Mouse (Mus musculus) ES-Bruce4 (cell line): Measurements from ENCODE around the gene Gpc5. TPM values are rescaled to one million over a fixed set of nuclear protein-coding genes. Genes with fewer than 3 reads are reported as not detected.

Source experiments
- H3K27ac ChIP-seq: 2 replicates; pipeline ENCODE4 v1.5.1; 2012; ENCODE audit warnings: low read length, inconsistent platforms; ENCODE audit not compliant: insufficient read depth
- H3K27me3 ChIP-seq: 2 replicates; pipeline ENCODE4 v1.6.1; 2012; ENCODE audit warnings: mild to moderate bottlenecking, low read length, inconsistent platforms; ENCODE audit not compliant: control insufficient read depth, poor library complexity, insufficient read depth, severe bottlenecking
- H3K36me3 ChIP-seq: 2 replicates; pipeline ENCODE4 v1.6.1; 2012; ENCODE audit warnings: inconsistent platforms, mild to moderate bottlenecking, low read length, moderate library complexity; ENCODE audit not compliant: control insufficient read depth, poor library complexity, insufficient read depth, severe bottlenecking
- H3K4me1 ChIP-seq: one replicate; pipeline ENCODE4 v1.8.1; 2011; ENCODE audit warnings: low read length; ENCODE audit not compliant: control insufficient read depth, insufficient read depth
- H3K4me3 ChIP-seq: 2 replicates; pipeline ENCODE4 v1.5.1; 2011; ENCODE audit warnings: low read depth, mild to moderate bottlenecking, low read length
- H3K9ac ChIP-seq: 2 replicates; pipeline ENCODE4 v1.6.1; 2012; ENCODE audit warnings: low read depth, mild to moderate bottlenecking, inconsistent platforms; ENCODE audit not compliant: poor library complexity, severe bottlenecking
- H3K9me3 ChIP-seq: replicated peaks from 2 replicates; pipeline ENCODE4 v1.6.1; 2012; ENCODE audit warnings: mild to moderate bottlenecking, low read length, inconsistent platforms; ENCODE audit not compliant: control insufficient read depth, poor library complexity, insufficient read depth, severe bottlenecking
- CTCF ChIP-seq: IDR thresholded peaks from one replicate; pipeline ENCODE4 v1.8.1; 2011; ENCODE audit warnings: low read depth, low read length
- EP300 ChIP-seq: IDR thresholded peaks from 2 replicates; pipeline ENCODE4 v1.6.1; 2011; ENCODE audit warnings: low read depth, low read length; ENCODE audit not compliant: insufficient read depth
- POLR2A ChIP-seq: IDR thresholded peaks from one replicate; pipeline ENCODE4 v1.8.1; 2011; ENCODE audit warnings: low read length; ENCODE audit not compliant: insufficient read depth
- polyA plus RNA-seq: library from polyadenylated mRNA; stranded (reverse); fragments of >200 nt; gene quantifications from 2 replicates; pipeline ENCODE4 v1.2.4, GENCODE M21; 2011; ENCODE audit warnings: low read depth; ENCODE audit not compliant: missing spikeins, insufficient read depth, insufficient read length

The Gpc5 gene
- polyA plus RNA-seq, 1 experiment = not detected

DNA sequence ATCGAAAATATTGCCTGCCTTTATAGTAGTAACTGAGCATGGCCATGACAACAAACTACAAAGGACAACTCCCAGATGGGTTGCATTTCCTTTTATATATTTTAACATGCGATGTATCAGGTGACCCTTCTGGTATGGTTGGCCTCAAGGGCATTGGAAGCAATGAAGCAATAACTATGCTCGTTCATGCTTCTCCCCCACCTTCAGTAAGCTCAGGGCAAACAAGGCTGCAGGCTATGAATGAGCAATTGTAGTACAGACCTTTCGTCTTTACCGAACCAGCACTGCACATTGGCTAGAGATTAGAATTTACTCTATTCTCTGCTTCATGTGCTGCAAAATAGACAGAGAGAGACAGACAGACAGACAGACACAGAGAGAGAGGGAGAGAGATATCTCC lies 322.5 kb downstream of the Gpc5 start:
- TF ChIP-seq POLR2A (no peak), EP300 (no peak), CTCF (no peak)
- Histone ChIP-seq H3K4me1 (no peaks in the 10 kb centered on the region), H3K4me3 (no peak overlapping the region), H3K9me3 (no peaks in the 10 kb centered on the region), H3K27me3 (no peaks in the 10 kb centered on the region), H3K27ac (no peak overlapping the region), H3K9ac (no peak overlapping the region), H3K36me3 (no peaks in the 10 kb centered on the region)

DNA sequence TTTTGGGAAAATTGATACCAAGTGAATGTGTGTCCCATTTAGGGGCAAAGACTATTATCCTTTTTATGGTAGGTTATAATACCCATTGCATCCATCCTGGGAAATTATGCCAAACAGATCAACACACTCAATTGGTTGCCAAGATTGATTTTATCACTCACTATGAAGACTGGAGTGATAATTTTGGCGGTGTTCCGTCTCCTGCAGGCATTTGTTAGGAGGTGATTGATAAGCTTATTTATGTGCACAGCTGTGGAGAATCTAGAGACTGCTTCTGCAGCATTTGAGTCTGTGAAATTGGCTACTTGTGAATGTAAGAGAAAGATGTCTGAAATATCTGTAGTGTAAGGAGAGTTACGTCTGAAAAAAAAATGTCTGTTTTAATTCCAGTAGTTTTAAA lies 340.0 kb downstream of the Gpc5 start:
- no peaks in the 10 kb centered on the region for H3K36me3 ChIP-seq
- H3K9ac ChIP-seq = no peak overlapping the region
- H3K4me1 ChIP-seq = no peaks in the 10 kb centered on the region
- no peak overlapping the region for H3K27ac ChIP-seq
- no peak for TF ChIP-seq EP300
- no peak for TF ChIP-seq CTCF
- TF ChIP-seq POLR2A = no peak
- H3K4me3 ChIP-seq = no peak overlapping the region
- H3K9me3 ChIP-seq = no peaks in the 10 kb centered on the region
- H3K27me3 ChIP-seq = no peaks in the 10 kb centered on the region

DNA sequence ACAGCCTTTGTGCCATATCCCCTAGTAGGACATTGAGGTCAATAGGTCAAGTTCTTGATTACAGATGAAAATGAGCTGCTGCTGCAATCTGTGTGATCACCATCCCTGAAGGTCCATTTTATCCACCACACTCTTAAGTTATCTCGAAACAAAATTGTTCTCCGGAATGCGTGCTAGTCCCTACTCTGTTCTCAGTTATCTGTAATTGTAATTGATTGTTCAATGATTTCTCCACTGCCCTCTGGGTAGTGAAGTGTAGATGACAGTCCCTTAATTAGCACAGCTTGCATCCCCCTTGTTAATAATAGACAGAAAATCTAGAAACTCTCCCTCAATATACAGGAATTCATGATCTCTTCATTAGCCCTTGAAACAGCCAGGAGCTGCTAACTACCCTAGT lies 340.4 kb downstream of the Gpc5 start:
- Histone ChIP-seq H3K27me3 (no peaks in the 10 kb centered on the region), H3K9me3 (no peaks in the 10 kb centered on the region), H3K9ac (no peak overlapping the region), H3K4me1 (no peaks in the 10 kb centered on the region), H3K36me3 (no peaks in the 10 kb centered on the region), H3K4me3 (no peak overlapping the region), H3K27ac (no peak overlapping the region)
- TF ChIP-seq POLR2A (no peak), EP300 (no peak), CTCF (no peak)

DNA sequence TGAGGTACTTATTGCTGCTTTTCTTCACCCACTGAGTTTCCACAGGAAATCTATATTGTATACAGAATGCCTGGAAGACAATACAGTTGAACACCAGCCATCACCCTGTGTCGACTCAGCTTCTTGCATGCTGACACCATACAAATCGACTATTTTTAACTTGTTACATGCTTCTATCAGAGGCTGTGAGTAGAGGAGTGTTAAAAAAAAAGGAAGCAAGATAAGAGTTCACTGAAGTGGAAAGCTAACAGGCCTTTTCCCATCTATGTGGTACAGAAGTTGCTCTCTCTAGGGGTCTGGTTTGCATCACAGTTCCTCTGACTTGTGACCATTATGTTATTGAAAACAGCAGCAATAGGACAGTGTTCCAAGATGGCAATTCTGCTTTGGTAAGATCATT lies 344.6 kb downstream of the Gpc5 start:
- Histone ChIP-seq H3K4me3 (no peak overlapping the region), H3K27me3 (no peaks in the 10 kb centered on the region), H3K9me3 (no peaks in the 10 kb centered on the region), H3K9ac (no peak overlapping the region), H3K4me1 (no peaks in the 10 kb centered on the region), H3K27ac (no peak overlapping the region), H3K36me3 (no peaks in the 10 kb centered on the region)
- no peak for TF ChIP-seq POLR2A
- TF ChIP-seq CTCF = no peak
- TF ChIP-seq EP300 = no peak

DNA sequence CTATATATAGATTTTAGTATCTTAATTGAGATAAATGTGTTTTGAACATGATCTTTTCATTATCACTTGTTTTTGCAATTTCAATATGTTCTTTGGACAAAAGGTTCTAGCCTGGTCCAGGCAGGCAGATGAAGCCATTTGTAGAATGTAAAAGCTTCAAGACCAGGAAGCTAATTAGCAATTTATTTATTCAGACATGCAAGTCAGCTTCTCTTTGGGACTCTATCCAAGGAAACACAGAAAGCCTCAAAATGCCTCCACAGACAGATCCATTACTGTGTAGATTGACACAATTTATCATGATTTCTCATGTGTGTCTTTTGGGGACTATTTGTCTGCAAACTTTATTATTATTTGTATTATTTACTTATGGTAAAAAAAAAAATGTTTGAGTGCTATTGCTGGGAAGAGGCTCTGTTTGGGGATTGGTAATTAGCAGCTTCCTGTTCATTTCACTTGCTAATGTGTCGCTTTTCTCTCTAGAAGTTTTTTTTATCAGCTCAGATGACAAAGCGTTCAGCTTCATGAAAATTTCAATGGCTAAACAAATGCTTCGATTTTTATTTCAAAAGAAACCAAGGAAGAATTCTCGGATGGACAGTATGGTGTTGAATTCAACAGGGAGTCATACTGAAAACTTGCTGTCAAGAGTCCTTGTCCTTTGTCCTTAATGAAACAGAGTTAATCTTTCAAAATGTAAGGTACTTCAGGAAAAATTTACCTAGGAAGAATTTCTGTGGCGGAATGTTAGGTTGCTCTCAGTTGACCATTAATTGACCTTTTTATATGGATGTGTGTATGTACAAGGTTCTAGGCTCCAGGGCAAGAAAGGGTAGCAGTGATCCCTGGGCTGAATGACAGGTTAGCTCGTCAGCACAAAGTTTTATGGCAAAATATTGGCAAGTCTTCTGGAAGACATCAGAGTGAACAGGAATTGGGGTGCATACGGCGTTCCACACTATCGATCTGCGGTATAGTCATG lies 353.1 kb downstream of the Gpc5 start:
- Histone ChIP-seq H3K4me3 (no peak overlapping the region), H3K27ac (no peak overlapping the region), H3K4me1 (no peaks in the 10 kb centered on the region), H3K36me3 (no peaks in the 10 kb centered on the region), H3K9me3 (no peaks in the 10 kb centered on the region), H3K27me3 (no peaks in the 10 kb centered on the region), H3K9ac (no peak overlapping the region)
- TF ChIP-seq POLR2A (no peak), EP300 (no peak), CTCF (no peak)

DNA sequence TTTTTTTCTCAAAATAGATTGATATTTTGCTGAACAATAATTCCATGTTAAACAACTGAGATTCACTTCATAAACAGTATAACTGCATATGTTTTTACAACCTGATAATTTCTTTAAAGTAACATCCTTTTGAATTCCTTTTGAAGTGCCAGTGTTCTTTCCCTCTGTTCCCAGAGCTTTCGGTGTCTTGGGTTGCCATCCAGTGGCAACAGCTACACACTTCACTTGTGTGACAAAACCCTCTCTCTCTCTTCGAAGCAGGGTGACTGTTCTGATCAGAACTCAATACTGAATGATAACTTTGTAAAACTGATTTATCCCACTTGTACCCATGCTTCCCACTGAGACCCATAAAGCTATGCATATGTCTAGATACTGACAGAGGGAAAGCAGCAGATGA lies 358.9 kb downstream of the Gpc5 start:
- no peaks in the 10 kb centered on the region for H3K4me1 ChIP-seq
- H3K4me3 ChIP-seq = no peak overlapping the region
- H3K36me3 ChIP-seq = no peaks in the 10 kb centered on the region
- TF ChIP-seq POLR2A = no peak
- no peak overlapping the region for H3K9ac ChIP-seq
- no peak overlapping the region for H3K27ac ChIP-seq
- no peaks in the 10 kb centered on the region for H3K27me3 ChIP-seq
- H3K9me3 ChIP-seq = no peaks in the 10 kb centered on the region
